Mouse (Mus musculus) heart, embryonic 12.5 days (tissue): ENCODE data around the gene Ptprr. TPM values are rescaled to one million over a fixed set of nuclear protein-coding genes. Genes with fewer than 3 reads are reported as not detected.

Experiments
- ATAC-seq: fragments of 200-750 bp; cut with Nextera tagmentation; 2 replicates; pipeline ENCODE4 v1.8.0; 2017; ENCODE audit warnings: moderate TSS enrichment, moderate library complexity; ENCODE audit not compliant: insufficient number of reproducible peaks, low FRiP score
- H3K27ac ChIP-seq: fragments of 300-500 bp; sonication (generic); 2 replicates; pipeline ENCODE4 v1.5.1; 2016; ENCODE audit warnings: mild to moderate bottlenecking, moderate library complexity; ENCODE audit not compliant: poor library complexity, severe bottlenecking
- H3K27me3 ChIP-seq: fragments of 300-500 bp; sonication (generic); replicated peaks from 2 replicates; pipeline ENCODE4 v1.6.1; 2016; ENCODE audit warnings: mild to moderate bottlenecking, moderate library complexity
- H3K36me3 ChIP-seq: fragments of 300-500 bp; sonication (generic); 2 replicates; pipeline ENCODE4 v1.6.1; 2016; ENCODE audit warnings: mild to moderate bottlenecking, moderate library complexity
- H3K4me1 ChIP-seq: fragments of 300-500 bp; sonication (generic); replicated peaks from 2 replicates; pipeline ENCODE4 v1.6.1; 2016; ENCODE audit warnings: mild to moderate bottlenecking
- H3K4me2 ChIP-seq: fragments of 300-500 bp; sonication (generic); 2 replicates; pipeline ENCODE4 v1.6.1; 2016; ENCODE audit warnings: mild to moderate bottlenecking, moderate library complexity
- H3K4me3 ChIP-seq: fragments of 300-500 bp; sonication (generic); 2 replicates; pipeline ENCODE4 v1.5.1; 2016; ENCODE audit warnings: mild to moderate bottlenecking
- H3K9ac ChIP-seq: fragments of 300-500 bp; sonication (generic); 2 replicates; pipeline ENCODE4 v1.6.1; 2016; ENCODE audit warnings: mild to moderate bottlenecking, moderate library complexity
- H3K9me3 ChIP-seq: fragments of 300-500 bp; sonication (generic); replicated peaks from 2 replicates; pipeline ENCODE4 v1.6.1; 2016; ENCODE audit warnings: mild to moderate bottlenecking, moderate library complexity
- WGBS: fragments of 180-500 bp; shearing (Covaris S2); methylation state at CpG from one replicate; pipeline ENCODE4 v1.1.7; 2016; 5-methylcytosine and 5-hydroxymethylcytosine counted together
- polyA plus RNA-seq: library from polyadenylated mRNA; unstranded; fragments of >200 nt; fragmentation: Nextera tagmentation; extraction: Ambion mirVana; gene quantifications from 2 replicates; pipeline ENCODE4 v1.2.1, GENCODE M21; 2016

Ptprr gene
- polyA plus RNA-seq, 1 experiment from 2014 or later: 0.80 TPM

DNA sequence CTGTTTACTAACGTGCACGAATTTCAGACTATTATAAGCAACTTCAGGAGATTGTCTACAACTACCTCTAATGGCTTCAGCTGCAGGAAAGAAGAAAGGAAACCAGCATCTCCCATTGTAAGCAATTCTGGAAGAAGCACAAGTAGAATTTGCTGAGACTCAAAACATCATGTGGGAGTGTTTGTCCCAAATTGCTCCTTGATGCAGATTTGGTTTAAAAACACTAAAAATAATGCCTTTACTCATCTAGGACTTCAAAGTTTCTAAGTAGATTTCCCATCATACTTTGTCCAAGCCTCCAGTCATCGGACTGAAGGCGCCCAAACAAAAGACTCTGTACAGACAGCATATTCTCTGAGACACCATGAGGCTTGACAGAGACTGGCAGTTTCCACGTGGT lies 57.9 kb downstream of the Ptprr start:
- WGBS: 77% methylated on average over 5 of the region's 5 CpGs
- no peaks in the 10 kb centered on the region for H3K4me1 ChIP-seq
- H3K27me3 ChIP-seq: no peaks in the 10 kb centered on the region
- no peak overlapping the region for H3K4me3 ChIP-seq
- no peak overlapping the region for H3K9ac ChIP-seq
- no peak overlapping the region for H3K27ac ChIP-seq
- H3K36me3 ChIP-seq: no peaks in the 10 kb centered on the region
- H3K9me3 ChIP-seq: no peaks in the 10 kb centered on the region
- ATAC-seq: no peak
- no peak overlapping the region for H3K4me2 ChIP-seq

DNA sequence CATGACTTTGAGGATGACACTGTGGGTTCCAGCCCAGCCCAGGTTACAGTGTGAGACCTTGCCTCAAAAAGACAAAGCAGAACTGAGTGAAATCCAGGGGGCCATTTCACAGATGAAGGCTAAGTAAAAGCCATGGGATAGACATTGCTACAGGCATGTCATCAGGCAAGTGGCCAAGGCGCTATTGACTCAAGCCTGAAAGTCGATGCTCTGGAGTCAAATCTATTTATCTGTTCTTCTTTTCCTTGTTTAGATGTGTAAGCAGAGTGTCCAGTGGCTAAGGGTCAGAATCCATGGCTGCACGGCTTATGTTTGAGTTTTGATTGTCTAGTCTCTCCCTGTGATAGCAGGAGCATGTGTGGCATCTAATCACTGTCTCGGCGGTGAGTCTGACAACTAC lies 60.6 kb downstream of the Ptprr start:
- Histone ChIP-seq H3K4me2 (no peak overlapping the region), H3K9ac (no peak overlapping the region), H3K27me3 (no peaks in the 10 kb centered on the region), H3K4me1 (no peaks in the 10 kb centered on the region), H3K9me3 (no peaks in the 10 kb centered on the region), H3K4me3 (no peak overlapping the region), H3K36me3 (no peaks in the 10 kb centered on the region), H3K27ac (no peak overlapping the region)
- no peak for ATAC-seq
- WGBS: 60% methylated on average over 5 of the region's 5 CpGs

DNA sequence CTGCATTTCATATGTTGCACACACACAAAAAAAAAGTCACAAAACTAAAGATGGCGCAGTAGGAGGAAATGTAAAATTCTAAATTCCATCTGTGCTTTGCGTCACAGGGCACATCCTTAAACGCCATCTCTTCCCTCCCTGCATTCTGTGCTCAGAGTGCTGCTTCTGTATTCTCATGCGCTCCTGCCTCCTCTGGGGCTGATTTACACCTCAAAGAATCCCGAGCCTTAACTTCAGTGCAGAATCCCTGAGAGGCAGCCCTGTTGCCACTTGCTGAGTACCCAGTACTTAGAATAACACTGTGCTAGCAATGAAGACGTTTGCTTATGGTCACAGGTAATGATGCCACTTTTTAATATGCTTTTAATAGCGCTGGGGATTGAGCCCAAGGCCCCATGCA lies 61.4 kb downstream of the Ptprr start:
- Histone ChIP-seq H3K9ac (no peak overlapping the region), H3K9me3 (no peaks in the 10 kb centered on the region), H3K36me3 (no peaks in the 10 kb centered on the region), H3K4me1 (no peaks in the 10 kb centered on the region), H3K4me2 (no peak overlapping the region), H3K27me3 (no peaks in the 10 kb centered on the region), H3K4me3 (no peak overlapping the region), H3K27ac (no peak overlapping the region)
- 40% methylated on average over 7 of the region's 7 CpGs for WGBS
- ATAC-seq: no peak

DNA sequence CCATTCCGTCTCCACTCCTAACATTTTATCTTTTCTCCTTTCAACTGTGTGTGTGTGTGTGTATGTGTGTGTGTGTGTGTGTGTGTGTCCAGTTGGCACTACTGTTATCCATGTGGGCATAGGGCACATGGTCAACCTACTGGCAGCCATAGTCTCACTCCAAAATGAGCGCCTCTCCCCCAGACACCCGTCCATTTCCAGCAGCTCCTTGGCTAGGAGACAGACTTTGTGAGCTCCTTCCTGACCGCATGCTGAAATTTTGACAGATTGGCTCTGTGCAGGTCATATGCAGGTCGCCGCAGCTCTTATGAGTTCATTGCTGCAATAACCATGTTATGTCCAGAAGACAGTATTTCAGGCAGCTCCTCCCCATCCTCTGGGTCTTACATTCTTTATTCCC lies 62.8 kb downstream of the Ptprr start:
- Histone ChIP-seq H3K27ac (no peak overlapping the region), H3K4me1 (no peaks in the 10 kb centered on the region), H3K9me3 (no peaks in the 10 kb centered on the region), H3K36me3 (no peaks in the 10 kb centered on the region), H3K4me2 (no peak overlapping the region), H3K4me3 (no peak overlapping the region), H3K9ac (no peak overlapping the region), H3K27me3 (no peaks in the 10 kb centered on the region)
- WGBS: 85% methylated on average over 6 of the region's 6 CpGs
- no peak for ATAC-seq

DNA sequence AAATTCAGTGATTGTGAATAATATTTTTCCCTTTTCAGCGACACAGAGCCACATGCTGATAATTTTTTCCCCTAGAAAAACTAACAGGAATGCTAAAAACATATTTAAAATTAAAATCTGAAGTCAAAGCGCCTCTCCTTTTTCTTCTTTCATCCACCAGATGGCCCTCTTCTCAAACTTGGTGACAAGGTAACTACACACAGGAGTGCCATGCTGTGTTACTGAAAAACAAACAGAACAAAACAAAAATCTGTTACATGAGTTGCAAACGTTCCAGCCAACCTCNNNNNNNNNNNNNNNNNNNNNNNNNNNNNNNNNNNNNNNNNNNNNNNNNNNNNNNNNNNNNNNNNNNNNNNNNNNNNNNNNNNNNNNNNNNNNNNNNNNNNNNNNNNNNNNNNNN lies 66.0 kb downstream of the Ptprr start:
- Histone ChIP-seq H3K36me3 (no peaks in the 10 kb centered on the region), H3K9me3 (no peaks in the 10 kb centered on the region), H3K4me1 (no peaks in the 10 kb centered on the region), H3K27ac (no peak overlapping the region), H3K27me3 (no peaks in the 10 kb centered on the region), H3K4me3 (no peak overlapping the region), H3K4me2 (no peak overlapping the region), H3K9ac (no peak overlapping the region)
- WGBS: 22% methylated on average over 3 of the region's 3 CpGs
- ATAC-seq: no peak

DNA sequence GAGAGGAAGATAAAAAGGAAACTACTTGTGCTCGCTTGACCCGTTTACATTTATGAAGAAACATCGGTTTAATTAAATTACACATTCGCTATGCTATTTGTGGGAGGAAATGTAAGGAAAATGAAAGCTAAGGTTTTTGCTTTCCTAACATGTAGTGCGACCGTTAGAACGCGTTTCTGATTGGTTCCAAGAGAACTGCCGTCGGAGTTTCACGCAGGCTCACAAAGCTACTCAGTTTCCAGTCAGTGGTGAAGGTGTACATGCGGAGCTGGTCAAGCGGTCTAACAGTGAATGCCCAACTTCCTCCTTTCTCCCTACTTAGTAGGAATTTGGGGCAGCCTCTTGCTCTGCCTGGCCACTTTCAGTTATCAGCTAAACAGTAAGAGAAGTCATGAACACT lies 78.5 kb downstream of the Ptprr start:
- H3K27ac ChIP-seq: no peak overlapping the region
- no peaks in the 10 kb centered on the region for H3K9me3 ChIP-seq
- no peak overlapping the region for H3K9ac ChIP-seq
- H3K4me2 ChIP-seq: no peak overlapping the region
- 91% methylated on average over 13 of the region's 13 CpGs for WGBS
- no peaks in the 10 kb centered on the region for H3K36me3 ChIP-seq
- H3K4me3 ChIP-seq: no peak overlapping the region
- no peak for ATAC-seq
- no peaks in the 10 kb centered on the region for H3K27me3 ChIP-seq
- H3K4me1 ChIP-seq: no peaks in the 10 kb centered on the region

- H3K9ac ChIP-seq: no peak overlapping the region
- no peak for ATAC-seq
- WGBS: 88% methylated on average over 7 of the region's 7 CpGs
Measured at GRCm38 (mm10) chr10:116098470-116098869, 80.5 kb downstream of the Ptprr start.

GRCm38 (mm10) chr10:116108176-116108575 lies 90.2 kb downstream of the Ptprr start:
- 68% methylated on average over 4 of the region's 4 CpGs for WGBS
- Histone ChIP-seq H3K36me3 (no peaks in the 10 kb centered on the region), H3K9ac (no peak overlapping the region), H3K27ac (no peak overlapping the region), H3K4me3 (no peak overlapping the region), H3K4me2 (no peak overlapping the region), H3K4me1 (no peaks in the 10 kb centered on the region), H3K27me3 (no peaks in the 10 kb centered on the region), H3K9me3 (0 out of 2 replicates have a peak, but pooled peaks cover 5% of the 10 kb centered on the region)
- no peak for ATAC-seq

More at GRCm38 (mm10) chr10:116098470-116098869, 80.5 kb downstream of the Ptprr start:
- Histone ChIP-seq H3K4me3 (no peak overlapping the region), H3K4me2 (no peak overlapping the region), H3K27ac (no peak overlapping the region), H3K27me3 (no peaks in the 10 kb centered on the region), H3K36me3 (no peaks in the 10 kb centered on the region), H3K9me3 (no peaks in the 10 kb centered on the region), H3K4me1 (no peaks in the 10 kb centered on the region)

- Histone ChIP-seq H3K4me3 (no peak overlapping the region), H3K27me3 (no peaks in the 10 kb centered on the region), H3K4me1 (no peaks in the 10 kb centered on the region), H3K4me2 (no peak overlapping the region), H3K36me3 (no peaks in the 10 kb centered on the region), H3K9ac (no peak overlapping the region), H3K9me3 (peaks cover 10% of the 10 kb centered on the region), H3K27ac (no peak overlapping the region)
- 90% methylated on average over 1 of the region's 1 CpGs for WGBS
- no peak for ATAC-seq
Measured at GRCm38 (mm10) chr10:116108730-116109129, 90.7 kb downstream of the Ptprr start.

DNA sequence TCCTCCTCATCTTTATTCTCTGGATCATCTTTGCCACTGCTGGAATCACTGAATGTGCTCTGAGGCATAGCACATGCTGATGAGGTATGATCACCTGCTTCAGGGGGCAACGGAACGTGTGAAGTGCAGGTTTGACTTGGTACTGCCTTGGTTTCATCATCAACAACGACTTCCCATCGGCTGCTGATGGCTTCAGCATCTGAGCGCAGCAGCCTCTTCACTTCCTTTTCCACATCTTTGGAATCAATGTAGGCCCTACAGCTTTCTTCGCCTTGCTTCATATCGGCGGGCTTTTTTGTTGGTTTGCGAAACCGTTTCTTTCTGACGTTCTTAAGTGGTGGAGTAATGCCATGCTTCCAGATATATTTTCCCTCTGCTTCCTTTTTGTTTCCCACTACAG lies 94.9 kb downstream of the Ptprr start:
- H3K9me3 ChIP-seq: peaks cover 15% of the 10 kb centered on the region
- no peaks in the 10 kb centered on the region for H3K4me1 ChIP-seq
- H3K9ac ChIP-seq: no peak overlapping the region
- H3K27ac ChIP-seq: no peak overlapping the region
- WGBS: 89% methylated on average over 11 of the region's 11 CpGs
- H3K4me2 ChIP-seq: no peak overlapping the region
- H3K4me3 ChIP-seq: no peak overlapping the region
- ATAC-seq: no peak
- no peaks in the 10 kb centered on the region for H3K36me3 ChIP-seq
- no peaks in the 10 kb centered on the region for H3K27me3 ChIP-seq

GRCm38 (mm10) chr10:116113867-116114474 lies 96.0 kb downstream of the Ptprr start, which contains the start of gene 4933416C03Rik:
Gene 4933416C03Rik (minus strand): TSS chr10:116113917.
- Histone ChIP-seq H3K4me1 (no peaks in the 10 kb centered on the region), H3K9me3 (peaks cover 15% of the 10 kb centered on the region), H3K36me3 (no peaks in the 10 kb centered on the region), H3K4me3 (no peak within 1 kb of the TSS), H3K27me3 (no peaks in the 10 kb centered on the region), H3K4me2 (no peak within 1 kb of the TSS), H3K27ac (no peak within 1 kb of the TSS), H3K9ac (no peak within 1 kb of the TSS)
- 90% methylated on average over 39 of the region's 39 CpGs for WGBS
- no peak for ATAC-seq
